Mouse (Mus musculus) kidney, adult 2 months (tissue): ENCODE results near the gene Fan1.

Source experiments
- CTCF ChIP-seq: fragments of 200-500 bp; conservative IDR thresholded peaks from 2 replicates; pipeline ENCODE4 v1.5.1; 2011; ENCODE audit warnings: low read depth, mild to moderate bottlenecking, control low read depth, low read length, moderate library complexity, mixed read lengths; ENCODE audit not compliant: insufficient read depth, insufficient read length
- POLR2A ChIP-seq: fragments of 200-500 bp; IDR thresholded peaks from one replicate; pipeline ENCODE4 v1.6.1; 2011; ENCODE audit warnings: low read depth, low read length, control low read depth

DNA sequence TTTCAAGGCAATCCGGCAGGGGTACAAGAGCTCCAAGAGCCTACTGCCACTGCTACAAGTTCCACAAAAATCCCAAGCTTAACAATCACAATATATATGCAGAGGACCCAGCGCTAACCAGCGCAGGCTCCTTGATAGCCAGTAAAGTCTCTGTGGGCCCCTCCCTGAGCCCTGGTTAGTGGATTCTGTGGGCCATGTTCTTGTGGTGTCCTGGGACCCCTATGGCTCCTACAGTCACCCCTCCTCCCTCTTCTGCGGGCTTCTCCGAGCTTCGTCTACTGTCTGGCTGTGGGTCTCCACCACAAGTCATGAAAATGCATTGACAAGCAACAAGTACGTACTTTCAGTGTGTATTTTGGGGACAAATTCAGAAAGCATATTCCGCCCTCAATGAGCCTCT is 17.6 kb upstream of the Fan1 start:
- TF ChIP-seq CTCF (no peak), POLR2A (no peak)
